Mouse (Mus musculus) urinary bladder, postnatal 25 days (tissue): ENCODE data around the gene Ly6g5c.
A peak's percentile ranks its signal among the peaks of the same experiment; 100 is the strongest.

Source experiments
- DNase-seq: peaks from one replicate; pipeline ENCODE4 v3.0.0; 2022; ENCODE audit warnings: low spot score

The Ly6g5c gene

DNA sequence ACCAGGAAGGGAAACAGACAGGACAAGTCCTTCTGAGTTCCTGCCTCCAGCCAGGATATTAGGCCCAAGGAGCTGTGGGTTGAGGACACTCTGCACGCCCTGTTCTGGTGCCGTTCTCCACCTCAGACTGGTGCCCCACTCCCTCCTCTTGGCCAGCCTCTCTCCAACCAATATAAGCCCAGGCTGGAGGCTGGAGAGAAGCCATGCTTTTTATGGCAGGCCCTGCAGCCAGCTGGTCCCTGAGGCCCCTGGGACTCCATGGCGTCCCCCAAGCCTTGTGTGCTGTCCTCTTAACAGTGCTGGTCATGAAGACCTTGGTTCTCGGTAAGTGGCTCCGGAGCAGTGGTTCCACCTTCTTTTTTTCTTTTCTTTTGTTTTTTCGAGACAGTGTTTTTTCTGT is at the start of gene Ly6g5c:
Gene Ly6g5c (plus strand): TSS at position 183 of the 400 bp plus-strand sequence.
- no peak for DNase-seq

- no peak for DNase-seq
Measured at GRCm38 (mm10) chr17:35058316-35058715, 49.8 kb upstream of the Ly6g5c start.

GRCm38 (mm10) chr17:35058911-35059892 is 48.9 kb upstream of the Ly6g5c start, which contains the start of gene Ddah2:
Gene Ddah2 (plus strand): TSS chr17:35059035.
- peak; percentile 83 for DNase-seq

- DNase-seq: no peak
Measured at GRCm38 (mm10) chr17:35060071-35060470, 48.0 kb upstream of the Ly6g5c start.

DNA sequence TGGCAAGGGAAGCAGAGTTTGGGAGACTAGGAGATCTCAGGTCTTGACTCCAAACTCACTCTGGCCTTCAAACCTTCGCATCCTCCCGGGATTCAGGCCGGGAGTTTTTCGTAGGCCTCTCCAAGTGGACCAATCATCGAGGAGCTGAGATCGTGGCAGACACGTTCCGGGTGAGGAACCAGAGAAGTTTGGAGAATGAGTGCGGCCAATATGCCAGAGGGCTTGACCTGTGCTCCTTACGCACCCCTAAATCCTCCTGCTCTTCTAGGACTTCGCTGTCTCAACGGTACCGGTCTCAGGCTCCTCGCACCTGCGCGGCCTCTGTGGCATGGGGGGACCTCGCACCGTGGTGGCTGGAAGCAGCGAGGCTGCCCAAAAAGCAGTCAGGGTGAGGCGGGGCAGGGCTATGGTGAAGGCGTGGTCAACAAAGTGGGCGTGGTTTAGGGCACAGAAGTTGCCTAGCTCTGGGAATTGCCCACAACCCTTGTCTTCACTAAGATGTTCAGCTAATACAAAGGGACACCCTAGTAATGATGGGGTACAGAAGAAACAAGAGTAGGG is 47.3 kb upstream of the Ly6g5c start:
- no peak for DNase-seq

DNA sequence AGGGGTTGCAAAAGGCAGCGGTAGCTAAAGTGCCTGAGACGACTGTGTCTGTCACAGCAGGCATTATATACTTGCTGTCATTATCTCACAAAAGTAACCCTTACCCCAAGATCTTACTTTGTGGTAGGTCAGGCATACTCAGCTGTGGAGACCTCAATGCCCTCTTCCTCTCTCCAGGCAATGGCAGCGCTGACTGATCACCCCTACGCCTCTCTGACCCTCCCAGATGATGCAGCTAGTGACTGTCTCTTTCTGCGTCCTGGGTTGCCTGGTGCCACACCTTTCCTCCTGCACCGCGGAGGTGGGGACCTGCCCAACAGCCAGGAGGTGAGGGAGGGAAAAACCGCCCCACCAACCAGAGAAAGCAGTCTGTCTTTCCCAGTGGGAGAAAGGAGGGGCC is 46.8 kb upstream of the Ly6g5c start:
- no peak for DNase-seq

DNA sequence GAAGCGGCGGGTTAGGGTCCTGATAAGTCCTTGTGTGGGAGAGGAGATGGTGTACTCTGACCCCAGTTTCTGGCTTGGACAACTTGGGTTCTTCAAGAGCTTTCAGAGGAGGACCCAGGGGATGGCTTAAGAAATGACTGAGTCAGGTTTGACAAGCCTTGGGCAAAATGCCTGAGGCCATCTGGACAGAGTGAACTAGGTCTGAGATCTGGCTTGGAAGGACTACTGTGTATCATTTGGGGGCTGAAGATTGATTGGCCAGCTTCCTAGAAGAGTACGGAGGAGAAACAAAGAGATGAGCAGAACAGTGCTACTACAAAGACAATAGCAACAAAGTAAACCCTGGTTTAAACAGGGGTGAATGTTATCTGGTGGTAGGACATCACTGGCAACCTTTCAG is 44.6 kb upstream of the Ly6g5c start:
- DNase-seq: no peak

GRCm38 (mm10) chr17:35064378-35064877 is 43.7 kb upstream of the Ly6g5c start:
- no peak for DNase-seq

GRCm38 (mm10) chr17:35064951-35065947 is 42.8 kb upstream of the Ly6g5c start, which contains the start of gene Ly6g6c:
Gene Ly6g6c (plus strand): TSS chr17:35065388.
- peak; percentile 50 for DNase-seq

DNA sequence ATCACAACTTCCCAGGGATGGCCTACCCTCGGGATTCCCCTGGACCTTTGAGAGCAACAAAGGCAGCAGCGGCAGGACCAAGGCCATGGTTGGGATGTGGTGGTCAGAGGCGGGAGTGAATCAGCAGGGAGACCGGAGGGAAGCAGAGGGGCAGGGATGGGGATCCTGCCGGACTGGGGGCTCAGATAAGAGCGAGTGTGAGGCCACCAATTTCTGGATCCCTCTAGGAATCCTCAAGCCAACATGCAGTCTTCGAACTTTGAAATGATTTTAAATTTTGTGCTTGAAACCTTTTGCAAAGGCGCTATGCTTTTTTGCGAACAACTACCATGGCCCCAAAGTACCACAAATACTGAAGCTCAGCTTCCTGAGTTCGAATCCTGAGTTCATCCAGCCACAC is 42.0 kb upstream of the Ly6g5c start, which contains the start of gene Mpig6b:
Gene Mpig6b (minus strand): TSS at position 101 of the 400 bp plus-strand sequence.
- no peak for DNase-seq

DNA sequence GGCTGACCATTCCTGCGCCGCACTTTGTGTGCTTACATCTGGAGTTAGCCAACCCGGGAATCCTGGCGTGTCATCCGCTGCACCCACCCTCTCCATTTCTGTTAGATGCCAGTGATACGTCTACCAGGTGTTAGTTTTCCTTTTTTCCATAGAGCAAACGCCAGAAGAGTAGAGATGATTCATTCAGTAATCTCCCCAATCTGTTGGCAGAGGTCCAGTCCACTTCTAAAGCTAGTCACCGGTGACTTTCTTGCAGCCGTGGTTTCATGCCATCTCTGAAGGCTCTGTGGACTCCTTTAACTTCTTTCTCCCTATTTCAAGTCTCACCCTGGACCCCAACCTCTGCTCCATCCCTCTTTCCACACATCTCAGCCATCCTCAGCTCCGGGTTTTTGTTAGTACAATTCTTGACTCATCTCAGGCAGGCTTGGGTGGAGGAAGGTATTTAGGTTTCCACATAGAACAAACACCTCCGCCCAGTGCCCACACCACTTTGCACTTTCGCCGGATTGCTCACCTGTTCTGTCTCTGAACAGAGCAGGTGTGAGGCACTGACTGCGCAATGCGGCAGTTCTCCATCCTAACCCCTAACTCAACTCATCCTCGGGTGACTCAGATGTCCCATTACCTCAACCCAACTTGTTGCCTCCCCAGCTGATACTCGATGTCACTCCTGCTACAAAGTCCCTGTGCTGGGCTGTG is 39.7 kb upstream of the Ly6g5c start:
- DNase-seq: no peak

DNA sequence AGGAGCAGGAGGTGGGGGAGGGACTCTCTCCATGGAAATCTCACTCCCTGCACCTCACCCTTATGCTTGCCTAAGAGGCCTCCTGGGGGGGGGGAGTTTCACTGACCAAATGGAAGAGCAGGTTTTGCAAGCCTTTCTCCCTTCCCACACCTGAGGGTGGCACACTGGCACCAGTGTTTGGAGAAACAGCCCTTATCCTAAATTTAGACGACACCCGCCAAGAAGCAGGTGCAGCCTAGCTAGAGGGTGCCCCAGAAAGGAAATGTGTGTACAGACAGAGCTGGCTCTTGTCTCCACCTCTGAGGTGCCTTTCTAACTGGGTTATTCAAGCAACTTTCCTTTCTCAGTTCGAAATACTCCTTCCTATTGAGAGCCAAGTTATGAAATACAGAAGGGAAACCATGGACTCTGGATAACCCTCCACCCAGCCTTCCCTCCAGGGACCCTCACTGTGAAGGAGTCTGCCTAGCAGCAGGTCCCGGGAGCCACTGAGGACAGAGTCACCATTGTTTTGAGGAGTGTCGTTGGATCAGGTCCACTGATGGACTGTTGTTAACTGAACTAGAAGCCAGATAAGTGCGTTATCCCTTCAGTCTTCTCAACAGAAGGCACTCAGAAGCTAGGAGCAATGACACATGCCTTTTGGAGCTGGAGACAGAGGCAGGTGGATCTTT is 37.4 kb upstream of the Ly6g5c start:
- DNase-seq: no peak

DNA sequence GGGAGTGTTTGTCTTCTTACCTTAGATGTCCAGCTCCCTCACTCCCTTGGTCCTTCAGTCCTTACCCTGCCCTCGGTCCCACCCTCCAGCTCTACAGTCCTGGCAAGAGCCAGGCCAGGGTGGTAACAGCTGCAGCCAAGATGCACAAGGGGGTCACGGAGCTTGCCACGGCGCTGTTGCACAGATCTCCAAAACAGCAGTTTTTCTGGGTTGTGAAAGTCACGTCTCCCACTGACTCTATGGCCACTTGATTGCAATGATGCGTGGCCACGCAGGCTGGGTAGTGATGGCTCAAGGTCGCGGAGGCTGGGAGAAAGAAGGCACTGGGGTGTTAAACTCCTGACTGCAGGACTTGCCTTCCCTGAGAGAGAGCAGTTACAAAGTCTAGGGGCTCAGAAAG is 36.6 kb upstream of the Ly6g5c start:
- no peak for DNase-seq

GRCm38 (mm10) chr17:35074097-35074496 is 34.0 kb upstream of the Ly6g5c start:
- no peak for DNase-seq

GRCm38 (mm10) chr17:35076507-35077176 is 31.4 kb upstream of the Ly6g5c start, which contains the start of gene Ly6g6e:
Gene Ly6g6e (plus strand): TSS chr17:35076902.
- DNase-seq: no peak

GRCm38 (mm10) chr17:35077285-35077684 is 30.8 kb upstream of the Ly6g5c start:
- no peak for DNase-seq

DNA sequence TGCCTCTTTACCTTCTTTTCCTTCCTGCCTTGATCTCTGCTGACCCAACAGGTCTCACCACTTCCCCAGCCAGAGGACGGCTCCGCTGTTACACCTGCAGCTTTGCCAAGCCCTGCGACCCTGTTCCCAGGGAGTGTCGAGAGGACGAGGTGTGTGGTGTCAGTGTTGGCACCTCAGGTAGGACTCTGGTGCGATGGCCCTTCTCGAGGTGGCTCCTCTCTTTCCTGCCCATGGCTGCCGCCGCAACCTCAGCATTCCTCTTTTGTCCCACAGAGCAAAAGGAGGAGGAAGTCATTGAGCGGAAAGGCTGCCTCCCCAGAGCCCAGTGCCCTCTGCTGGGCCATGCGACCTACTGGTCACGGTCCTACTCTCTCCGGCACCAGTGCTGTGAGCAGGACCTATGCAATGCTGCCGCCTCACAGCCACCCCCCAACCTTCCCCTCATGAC is 30.3 kb upstream of the Ly6g5c start, which contains the start of gene Ly6g6d:
Gene Ly6g6d (minus strand): TSS at position 280 of the 448 bp plus-strand sequence.
- peak; percentile 44 for DNase-seq

GRCm38 (mm10) chr17:35079778-35080177 is 28.3 kb upstream of the Ly6g5c start:
- no peak for DNase-seq

GRCm38 (mm10) chr17:35080248-35080647 is 27.8 kb upstream of the Ly6g5c start:
- no peak for DNase-seq

- no peak for DNase-seq
Measured at GRCm38 (mm10) chr17:35080710-35081109, 27.4 kb upstream of the Ly6g5c start.
